Mouse (Mus musculus): ENCODE data around the gene Cd99l2.
"Not testable (repeated sequence)": the region's sequence is repeated elsewhere in the genome, so short reads cannot be mapped to it uniquely, and the experiment has no call there.

GRCm38 (mm10) chrX:71506591-71506990, 13.9 kb upstream of the Cd99l2 start:
- TF ChIP-seq CTCF (IDR thresholded peaks at IDR 0.05; ENCODE audit: control insufficient read depth, insufficient read depth, insufficient replicate concordance, low read depth, low read length); POLR2A (IDR thresholded peaks at IDR 0.05; ENCODE audit: control insufficient read depth, low read depth, low read length): not testable (repeated sequence)
